Mouse (Mus musculus) kidney, postnatal 10 days (tissue): Measurements from ENCODE around the gene Tmem9.

Experiments used
- DNase-seq: peaks from one replicate; pipeline ENCODE4 v3.0.0; 2021; ENCODE audit warnings: mixed read lengths

Gene Tmem9

DNA sequence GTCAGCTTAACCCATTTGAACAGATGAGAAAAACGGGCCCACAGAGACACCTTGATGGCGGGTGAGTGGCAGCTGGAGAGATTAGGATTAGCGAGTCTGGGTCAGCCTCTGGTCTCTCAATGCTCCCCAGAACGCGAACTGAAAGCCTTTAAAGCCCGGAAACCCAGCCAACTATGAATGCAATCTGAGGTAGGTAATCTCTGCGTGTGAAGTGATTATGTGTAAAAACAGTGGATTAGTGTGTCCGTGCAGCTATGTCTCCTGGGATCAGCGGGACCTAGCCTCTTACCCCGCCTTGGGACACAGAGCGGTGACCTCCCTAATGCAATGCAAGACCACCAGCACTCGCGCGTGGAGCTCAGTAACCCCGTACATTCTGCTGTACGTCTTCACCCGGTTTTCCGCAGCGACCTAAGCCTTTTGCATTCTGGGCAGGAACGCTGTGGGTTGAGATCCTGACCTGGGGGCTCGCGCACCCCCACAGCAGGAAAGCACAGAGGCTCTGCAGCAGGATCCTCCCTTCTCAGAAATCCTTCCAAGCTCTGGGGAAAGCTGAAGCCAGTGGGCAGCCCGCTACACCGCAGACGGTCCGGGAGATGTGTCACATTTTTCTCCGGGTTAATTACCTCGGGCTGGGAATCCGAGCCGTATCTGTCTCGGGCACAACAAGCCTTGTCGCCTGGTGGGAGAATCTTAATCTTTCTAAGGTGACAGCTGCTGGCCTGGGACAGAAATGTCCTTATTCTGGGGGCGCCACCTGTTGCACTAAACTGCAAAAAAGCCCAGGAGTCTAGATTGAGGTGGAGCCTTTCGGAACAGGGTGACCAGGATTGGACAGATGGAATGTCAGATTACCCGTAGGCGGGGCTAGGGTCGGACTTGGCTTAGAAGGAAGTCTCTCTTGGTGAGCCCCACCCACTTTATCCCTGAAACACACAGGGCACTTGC lies at the start of gene Tmem9:
Gene Tmem9, plus strand, starts transcription at position 940 of the 948 bp plus-strand sequence.
- DNase-seq = peak; percentile 88

DNA sequence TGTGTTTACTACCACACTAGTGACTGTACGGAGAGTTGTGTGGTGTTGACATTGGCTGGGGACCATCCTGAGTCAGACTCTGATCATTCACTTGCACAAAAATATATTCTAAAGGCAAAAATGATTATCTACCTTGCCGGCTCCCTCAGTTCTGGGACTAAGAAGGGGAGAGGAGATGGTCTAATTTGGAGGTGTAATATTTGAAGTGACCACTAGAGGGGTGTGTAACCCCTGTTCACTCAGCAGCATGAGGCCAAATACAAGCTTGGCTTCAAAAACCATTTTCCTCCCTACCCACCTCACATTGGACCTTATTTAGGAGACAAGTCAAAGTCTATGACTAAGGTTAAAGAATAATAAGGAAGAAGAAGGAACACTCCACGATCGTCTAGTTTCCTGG lies 49.5 kb upstream of the Tmem9 start:
- DNase-seq = no peak

DNA sequence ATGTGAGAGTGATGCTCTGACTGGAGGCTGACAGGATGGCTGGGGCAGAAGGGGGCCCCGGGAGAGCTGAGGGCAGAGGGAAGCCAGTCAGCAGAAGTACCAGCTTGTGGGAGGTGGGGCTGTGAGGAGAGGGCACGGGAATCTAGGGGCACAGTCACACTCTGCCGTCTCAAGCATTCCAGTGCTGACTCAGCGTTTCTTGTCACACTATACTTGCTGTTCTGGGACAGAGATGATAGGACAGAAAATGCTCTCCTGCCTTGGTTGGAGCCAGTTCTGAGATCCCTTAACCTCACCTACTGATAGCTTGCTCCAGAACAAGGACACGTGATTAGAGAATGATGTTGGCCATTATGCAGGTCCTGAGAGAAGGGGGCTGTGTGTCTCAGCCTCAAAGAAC lies 44.8 kb upstream of the Tmem9 start:
- DNase-seq = no peak

DNA sequence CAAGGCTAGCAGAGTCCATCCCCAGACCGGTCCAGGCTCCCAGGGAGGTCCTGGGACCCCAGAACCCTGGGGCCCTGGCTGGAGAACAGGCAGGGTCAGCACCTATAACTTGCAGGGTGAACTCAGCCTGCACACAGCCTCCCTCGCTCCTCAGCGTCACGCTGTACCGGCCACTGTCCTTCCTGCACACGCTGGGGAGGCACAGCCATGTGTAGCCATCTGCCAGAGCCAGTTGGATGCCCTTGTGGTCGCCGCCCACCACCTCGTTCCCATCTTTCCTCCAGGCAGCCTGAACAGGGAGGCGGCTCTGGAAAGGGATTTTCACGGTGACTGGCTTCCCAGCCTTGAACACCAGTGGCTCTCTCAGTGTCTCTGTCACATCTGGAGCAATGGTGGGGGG lies 43.4 kb upstream of the Tmem9 start:
- DNase-seq = no peak

DNA sequence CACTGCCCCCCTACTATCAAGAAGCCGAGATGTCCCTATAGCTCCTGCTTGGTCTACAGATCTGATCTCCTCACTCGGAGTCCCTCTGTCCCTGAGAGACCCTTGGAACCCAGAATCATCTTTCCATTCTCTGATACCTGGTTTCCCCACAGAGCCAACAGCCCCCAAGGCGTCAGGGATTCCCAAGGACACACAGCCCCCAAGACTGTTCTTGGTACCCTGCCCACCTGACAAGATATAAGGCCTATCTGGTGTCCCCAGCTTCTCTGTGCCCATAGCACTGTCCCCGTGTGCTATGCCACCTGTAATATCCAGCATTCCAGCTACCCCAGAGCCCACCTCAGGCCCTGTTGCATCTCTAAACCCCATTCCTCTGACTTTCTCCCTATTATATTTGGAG lies 40.2 kb upstream of the Tmem9 start:
- DNase-seq = no peak

DNA sequence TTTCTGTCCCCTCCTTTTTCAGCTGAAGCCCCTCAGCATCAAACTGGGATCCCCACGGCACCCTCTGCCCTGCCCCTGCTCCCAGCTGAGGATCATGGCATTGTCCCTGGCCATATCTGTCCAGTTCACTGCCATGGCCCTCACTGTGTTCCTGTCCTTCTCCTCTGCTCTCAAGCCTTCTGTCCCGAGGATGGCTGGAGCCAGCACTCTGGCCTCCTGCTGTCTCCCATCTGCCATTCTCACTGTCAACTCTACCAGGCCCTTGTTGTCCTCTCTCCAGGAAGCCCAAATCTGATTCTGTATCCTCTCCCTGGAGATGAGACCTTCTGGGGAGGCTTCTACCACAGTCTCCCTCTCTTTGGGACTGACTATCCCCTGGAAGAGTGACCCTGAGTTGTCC lies 37.5 kb upstream of the Tmem9 start:
- no peak for DNase-seq

DNA sequence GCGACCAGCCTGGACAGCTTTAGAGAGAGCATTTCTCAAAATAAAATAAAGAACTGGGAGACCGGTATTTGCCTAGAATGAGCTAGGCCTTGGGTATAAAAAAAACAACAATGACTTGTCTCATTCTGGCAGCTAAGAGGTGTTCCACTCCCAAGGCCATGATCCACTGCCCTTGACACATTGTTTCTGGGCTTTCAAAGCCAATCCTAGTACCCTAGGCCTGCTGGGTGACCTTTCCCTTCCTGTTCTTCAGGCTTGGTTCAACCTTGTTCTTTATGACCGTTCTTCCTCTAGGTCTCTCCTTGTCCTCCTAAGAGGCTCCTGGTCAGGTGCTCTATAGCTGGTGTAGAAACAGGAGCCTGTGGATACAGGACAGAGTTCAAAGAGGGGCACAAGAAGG lies 35.4 kb upstream of the Tmem9 start:
- DNase-seq = no peak

DNA sequence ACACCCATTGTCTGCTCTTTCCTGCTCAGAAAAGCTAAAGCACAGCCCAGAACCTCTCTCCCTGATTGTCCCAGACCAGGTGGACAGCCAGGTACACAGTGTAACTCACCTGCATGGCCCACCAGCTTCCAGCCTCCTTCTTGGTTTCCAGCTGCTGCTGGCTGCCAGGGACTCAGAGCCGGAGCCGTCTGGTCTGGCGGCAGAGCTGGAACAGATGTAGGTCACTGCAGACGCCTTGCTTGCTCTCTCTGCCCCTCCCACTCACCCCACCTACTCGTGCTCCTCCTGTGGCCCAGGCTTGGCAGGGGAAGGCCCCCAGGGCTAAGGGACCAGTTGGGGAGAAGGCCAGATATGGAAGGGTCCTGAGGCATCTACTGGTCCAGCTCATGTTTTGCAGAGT lies 23.8 kb upstream of the Tmem9 start:
- peak; percentile 14 for DNase-seq

DNA sequence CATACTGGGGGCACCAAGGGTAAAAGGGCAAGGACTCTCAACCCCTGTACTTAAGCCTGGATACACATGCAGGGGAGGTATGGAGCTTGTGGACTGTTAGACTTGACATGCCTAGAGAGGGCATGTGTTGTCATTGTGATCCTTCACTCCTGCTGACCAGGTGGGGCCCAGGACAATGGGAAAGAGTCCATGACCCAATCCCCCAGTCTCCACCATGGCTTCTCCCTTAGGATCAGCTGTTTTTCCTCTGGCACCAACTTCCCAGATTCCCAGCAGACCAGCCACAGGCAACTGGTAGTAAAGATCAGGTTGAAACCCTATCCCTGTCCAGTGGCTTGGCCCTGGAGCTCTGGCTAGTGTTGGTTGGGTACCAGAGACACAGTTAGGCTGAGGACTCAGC lies 18.1 kb upstream of the Tmem9 start:
- no peak for DNase-seq

DNA sequence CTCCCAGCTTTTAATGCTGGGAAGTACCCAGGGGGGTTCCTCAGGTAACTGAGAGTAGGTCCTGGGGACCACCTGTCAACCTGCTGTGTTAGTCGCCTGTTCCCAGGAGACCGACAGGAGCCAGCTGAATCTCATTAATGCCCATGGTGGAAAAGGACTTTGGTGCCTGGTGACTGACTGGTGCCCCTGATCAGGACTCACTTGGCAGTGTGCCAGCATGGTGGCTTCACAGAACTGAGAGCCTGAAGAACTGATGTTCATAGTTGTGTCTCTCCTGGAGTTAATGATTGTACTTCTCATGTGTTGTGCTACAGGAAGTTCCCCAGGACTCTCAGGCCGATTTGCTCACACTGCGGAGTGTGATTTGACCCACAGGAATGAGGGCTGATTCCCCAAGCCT lies 14.5 kb upstream of the Tmem9 start:
- DNase-seq = peak; percentile 58

DNA sequence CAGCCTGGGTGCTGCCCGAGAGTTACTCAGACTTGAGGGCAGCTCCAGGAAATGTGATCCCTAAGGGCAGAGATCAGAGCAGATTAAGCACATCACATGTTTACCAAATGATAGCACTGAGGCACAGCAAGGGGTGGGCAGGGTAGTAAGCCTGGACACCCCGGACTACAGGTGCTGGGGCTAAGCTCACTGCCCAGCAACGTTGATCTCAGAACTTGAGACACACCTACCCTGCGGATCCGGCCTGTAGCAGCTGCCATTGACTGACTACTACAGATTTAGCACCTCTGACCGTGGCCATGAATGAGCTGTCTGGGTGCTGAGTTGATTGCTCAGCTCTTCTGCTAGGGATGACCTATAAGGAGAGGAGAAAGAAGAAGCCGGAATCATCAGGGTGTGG lies 10.4 kb upstream of the Tmem9 start:
- DNase-seq = no peak

DNA sequence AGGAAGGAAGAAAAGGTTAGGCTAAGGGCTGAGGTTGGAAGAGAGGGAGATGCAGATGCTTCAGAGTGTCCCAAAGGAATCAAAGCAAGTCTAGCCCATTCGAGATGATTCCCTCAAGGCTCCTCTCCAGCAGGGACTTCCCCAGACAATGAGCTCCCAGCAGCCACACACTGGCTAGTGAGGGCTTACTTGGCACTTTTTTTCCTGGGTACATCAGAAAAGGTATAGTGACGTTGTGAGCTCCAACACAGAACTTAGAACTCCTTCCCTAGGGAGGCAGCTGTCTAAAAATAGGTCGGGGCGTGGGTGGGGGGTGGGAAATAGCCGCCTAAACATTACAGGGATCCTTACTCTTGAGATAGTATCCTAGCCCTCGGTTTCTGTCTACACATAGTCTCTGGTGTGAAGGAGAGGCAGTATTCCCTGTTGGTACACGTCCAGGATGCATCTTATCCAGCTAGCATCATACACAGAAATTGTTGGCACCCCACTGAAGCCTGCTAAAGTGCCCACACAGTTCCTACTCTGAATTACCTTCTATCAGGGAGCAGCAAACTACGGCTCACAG lies 8.1 kb upstream of the Tmem9 start:
- DNase-seq = no peak

DNA sequence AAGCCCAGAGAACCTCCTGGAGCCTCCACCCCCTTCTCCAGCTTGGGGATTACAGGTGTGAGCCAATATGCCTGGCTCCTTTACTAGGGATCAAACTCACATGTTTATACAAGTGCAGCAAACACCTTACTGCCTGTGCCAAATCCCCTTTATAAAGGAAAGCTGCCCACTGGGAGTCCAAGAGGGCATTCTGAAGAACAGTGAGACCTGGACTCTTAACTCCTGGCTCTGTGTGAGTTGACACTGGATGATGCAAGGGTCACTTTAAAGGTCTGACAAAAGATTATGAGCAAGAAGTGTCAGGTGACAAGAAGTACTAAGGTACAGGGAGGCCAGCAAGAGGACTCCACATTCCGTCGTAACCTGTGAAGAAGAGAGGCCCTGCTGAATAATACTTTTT lies 6.5 kb upstream of the Tmem9 start:
- DNase-seq = no peak

DNA sequence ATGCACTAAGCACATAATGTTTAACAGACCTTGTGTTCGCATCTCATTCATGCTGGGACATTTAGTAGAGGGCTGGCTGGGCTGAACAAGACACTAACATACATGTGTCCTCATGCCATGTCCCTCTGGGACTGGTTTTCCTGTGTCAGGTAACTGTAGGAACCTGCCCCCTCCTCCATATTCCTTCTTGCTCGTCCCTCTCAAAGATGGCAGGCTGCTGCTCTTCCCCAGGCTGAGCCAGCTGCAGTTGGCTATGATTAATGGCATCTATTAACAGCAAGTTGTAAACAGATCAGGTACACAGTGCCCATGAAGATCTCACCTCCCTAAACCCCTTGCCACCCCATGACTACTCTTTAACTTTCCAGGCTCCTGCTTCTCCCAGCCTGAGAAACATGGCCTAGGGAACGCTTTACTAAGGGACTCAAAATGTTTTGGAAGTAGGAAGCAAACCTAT lies 1.6 kb upstream of the Tmem9 start, which contains the start of gene Igfn1:
Gene Igfn1, minus strand, starts transcription at position 51 of the 457 bp plus-strand sequence.
- no peak for DNase-seq

DNA sequence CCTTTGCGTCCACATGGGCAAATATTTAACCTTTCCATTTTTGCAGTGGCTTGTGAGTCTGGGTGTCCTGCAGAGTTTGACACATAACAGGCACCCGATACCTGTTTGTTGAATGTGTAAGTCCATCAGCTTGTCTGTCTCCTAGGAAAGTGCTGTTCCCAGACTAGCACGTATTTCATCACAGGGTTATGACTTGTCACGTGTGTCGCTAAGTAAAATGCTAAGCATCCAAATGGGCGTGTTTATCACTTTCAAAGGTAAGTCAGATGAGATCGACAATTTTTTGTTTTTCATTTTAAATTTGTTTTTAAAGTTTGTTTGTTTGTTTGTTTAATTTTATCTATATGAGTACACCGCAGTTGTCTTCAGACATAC lies 196 bp downstream of the Tmem9 start:
- DNase-seq = no peak

DNA sequence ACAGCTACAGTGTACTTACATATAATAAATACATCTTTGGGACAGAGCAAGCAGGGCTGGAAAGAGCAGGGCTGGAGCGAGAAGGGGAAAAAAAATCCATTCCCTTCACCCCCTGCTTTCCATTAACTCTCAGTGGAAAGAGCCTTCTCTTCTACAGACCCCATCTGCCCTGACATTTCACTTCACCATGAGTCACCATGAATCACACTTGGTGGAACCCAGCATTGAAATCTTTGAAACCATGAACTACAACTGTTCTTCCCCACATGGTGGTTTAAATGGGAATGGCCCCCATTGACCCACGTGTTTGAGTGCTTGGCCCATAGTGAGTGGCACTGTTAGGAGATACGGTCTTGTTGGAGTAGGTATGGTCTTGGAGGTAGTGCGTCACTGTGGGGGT lies 2.3 kb downstream of the Tmem9 start:
- no peak for DNase-seq

DNA sequence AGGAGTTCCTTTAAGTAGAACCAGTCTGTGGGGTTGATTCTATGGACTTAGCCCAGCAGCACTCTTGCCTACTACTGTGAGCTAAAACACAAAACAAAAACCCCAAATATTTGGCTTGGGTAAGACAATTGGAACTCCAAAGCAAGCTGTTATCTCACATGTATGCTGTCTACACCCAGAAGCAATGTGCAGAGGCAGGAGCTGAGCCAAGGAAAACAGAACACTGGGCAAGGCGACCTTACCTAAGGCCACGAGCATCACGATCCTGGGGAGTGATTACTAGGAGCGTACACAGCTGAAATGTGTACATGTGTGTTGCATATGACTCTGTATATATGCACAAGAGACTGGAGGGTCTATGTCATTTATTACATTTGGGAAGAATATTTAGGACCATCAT lies 5.6 kb downstream of the Tmem9 start:
- DNase-seq = no peak

DNA sequence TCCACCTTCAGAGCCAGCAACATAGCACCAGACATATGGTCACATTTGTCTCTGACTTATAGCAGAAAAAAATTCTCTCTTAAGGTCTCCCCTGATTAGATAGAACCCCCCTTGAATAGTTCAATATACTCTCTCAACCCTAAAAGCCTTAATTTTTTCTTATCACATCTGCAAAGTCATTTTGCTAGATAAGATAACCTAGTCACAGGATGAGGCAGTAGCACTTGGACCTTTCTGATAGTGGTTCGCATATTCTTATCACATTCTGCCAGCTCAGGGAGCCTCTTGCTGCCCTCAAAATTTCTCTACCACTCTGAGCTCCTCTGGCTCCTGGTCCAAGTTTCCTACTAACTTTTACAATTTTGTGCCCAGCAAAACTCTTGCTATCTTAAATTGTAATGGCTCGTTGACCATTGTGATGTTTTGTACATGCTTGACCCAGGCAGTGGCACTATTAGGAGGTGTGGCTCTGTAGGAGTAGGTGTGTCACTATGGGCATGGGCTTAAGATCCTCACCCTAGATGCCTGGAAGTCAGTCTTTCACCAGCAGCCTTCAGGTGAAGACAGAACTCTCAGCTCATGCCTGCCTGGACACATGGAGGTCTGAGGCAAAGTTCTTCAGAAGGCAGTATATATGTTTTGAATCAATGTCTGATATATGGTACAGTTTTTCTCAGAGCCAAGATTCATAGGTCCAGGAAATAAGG lies 7.0 kb downstream of the Tmem9 start:
- no peak for DNase-seq

DNA sequence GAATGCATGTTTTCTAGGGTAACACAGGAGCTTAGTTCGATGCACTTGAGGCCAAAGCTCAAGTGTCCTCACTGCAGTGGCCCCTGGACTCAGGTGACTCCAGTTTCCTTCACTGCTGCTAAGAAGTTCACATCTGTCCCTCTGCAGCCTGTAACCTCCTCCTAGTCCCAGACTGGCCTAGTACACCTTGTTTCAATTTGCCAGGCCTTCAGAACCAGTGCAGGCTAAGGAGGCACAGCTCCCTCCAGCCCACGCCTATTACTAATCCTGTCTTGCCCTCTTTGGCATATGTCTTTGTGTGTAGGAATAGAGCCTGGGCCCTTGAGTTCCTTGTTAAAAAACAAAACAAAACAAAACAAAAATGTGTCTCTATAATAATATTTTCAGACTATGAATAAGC lies 9.4 kb downstream of the Tmem9 start:
- no peak for DNase-seq

DNA sequence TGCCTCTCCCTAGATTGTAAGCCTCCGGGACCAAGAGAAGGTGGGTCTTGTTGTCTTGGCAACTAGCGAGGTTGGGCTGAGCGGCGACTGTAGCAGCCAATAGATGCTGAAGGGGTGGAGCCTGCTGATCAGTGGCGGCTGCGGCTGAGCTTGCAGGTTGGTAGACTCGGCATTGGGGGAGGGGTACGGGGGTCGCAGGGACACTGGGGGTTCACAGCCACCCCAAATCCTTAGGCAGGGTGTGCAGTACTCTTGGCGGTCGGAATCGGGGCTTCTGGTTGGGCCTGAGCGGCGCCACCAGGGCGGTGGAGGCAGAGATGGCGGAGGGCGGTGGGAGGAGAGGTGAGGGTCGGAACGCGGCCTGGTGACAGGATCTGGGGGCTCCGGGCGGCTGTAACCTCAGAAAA lies 10.0 kb downstream of the Tmem9 start:
- peak; percentile 96 for DNase-seq

DNA sequence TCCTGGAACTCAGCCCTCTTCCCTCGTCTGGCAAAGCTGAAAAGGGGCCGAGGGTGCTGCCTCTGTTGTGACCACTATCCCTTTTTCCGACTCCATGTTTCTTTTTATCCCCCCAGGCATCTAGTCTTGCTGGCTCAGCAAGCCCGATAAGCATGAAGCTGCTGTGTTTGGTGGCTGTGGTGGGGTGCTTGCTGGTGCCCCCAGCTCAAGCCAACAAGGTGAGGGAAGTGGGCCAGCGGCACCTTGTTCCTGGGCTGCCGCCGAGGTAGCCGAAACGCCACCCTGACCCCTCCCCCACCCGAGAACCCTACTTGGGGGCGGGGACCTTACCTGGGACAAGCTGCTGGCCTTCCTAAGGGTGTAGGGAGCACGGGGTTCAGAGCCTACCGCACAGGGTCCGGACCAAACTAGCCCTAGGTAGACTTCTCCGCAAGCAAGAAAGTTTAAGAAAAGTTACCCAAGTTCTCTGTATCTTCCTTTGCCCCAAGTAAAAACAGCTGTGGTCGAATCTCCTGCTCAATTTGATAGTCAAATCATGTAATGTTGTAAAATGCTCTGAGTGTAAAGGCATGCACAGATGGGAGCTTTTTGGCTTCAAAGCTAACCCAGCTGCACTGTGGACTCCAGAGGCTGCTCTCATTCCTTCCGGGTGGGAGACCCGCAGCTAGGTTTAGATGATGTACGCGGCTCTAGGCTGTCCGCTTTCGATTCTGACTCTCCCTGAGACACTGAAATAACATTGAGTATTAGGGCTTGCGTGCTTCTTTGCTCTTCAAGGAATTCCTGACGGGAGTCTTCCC lies 10.6 kb downstream of the Tmem9 start:
- peak; percentile 68 for DNase-seq

DNA sequence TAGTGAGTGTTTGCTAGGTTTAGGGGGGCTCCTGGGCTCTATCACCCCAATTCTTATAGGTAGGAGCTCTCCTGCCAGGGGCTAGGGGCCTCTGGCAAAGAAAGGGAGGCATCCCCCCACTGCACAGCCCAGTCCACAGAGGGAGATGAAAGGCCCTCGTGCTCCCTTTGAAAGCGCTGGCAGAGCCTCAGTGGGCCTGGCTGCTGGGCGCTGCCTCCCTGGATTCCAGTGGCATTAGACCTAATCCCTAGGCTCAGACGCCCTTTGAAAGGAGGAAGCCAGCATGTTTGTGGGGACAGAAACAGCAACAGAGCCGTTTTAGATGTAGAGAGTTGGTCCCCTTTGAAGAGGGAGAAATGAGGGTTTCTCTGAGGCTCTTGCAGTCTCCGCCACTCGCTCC lies 22.3 kb downstream of the Tmem9 start:
- no peak for DNase-seq

DNA sequence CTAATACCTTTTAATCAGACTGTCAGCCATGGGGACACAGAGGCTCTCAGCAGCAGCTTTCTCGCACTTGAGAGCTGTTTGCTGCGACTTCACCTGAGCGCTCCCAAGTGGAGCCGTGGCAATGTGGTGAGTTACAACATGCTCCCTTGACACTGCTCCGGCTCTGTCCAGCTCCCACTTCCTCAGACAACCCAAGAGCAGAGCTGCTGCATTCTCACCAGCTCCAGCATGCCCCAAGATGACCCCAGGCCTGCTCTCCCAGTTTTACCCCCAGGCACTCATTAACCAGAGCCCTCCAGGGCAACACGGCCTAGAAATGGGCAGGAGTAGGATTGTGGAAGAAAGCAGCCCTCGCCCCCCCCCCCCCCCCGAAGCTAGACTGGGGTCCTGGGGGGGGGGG lies 23.7 kb downstream of the Tmem9 start:
- DNase-seq = peak; percentile 51
